Mouse (Mus musculus) limb, embryonic 11.5 days (tissue): ENCODE measurements around the gene Ctsk. TPM values are rescaled to one million over a fixed set of nuclear protein-coding genes. Genes with fewer than 3 reads are reported as not detected.
"Not testable (repeated sequence)": the region's sequence is repeated elsewhere in the genome, so short reads cannot be mapped to it uniquely, and the experiment has no call there.

Source experiments
- ATAC-seq: fragments of 200-750 bp; cut with Nextera tagmentation; 2 replicates; pipeline ENCODE4 v1.8.0; 2017; ENCODE audit warnings: low read depth; ENCODE audit not compliant: insufficient number of reproducible peaks, low FRiP score, low TSS enrichment
- DNase-seq: peaks from one replicate; pipeline ENCODE4 v3.0.0-alpha.2; 2015; ENCODE audit warnings: low spot score
- H3K27ac ChIP-seq: fragments of 300-500 bp; sonication (generic); replicated peaks from 2 replicates; pipeline ENCODE4 v1.5.1; 2014; ENCODE audit warnings: low read depth, mild to moderate bottlenecking, low read length
- H3K27me3 ChIP-seq: fragments of 300-500 bp; sonication (generic); 2 replicates; pipeline ENCODE4 v1.6.1; 2014; ENCODE audit warnings: mild to moderate bottlenecking, low read length, mixed read lengths; ENCODE audit not compliant: control insufficient read depth, insufficient read depth
- H3K36me3 ChIP-seq: fragments of 300-500 bp; sonication (generic); 2 replicates; pipeline ENCODE4 v1.6.1; 2014; ENCODE audit warnings: mild to moderate bottlenecking, low read length, moderate library complexity, mixed read lengths; ENCODE audit not compliant: control insufficient read depth, insufficient read depth
- H3K4me1 ChIP-seq: fragments of 300-500 bp; sonication (generic); 2 replicates; pipeline ENCODE4 v1.6.1; 2014; ENCODE audit warnings: low read length, mixed read lengths; ENCODE audit not compliant: control insufficient read depth, insufficient read depth
- H3K4me2 ChIP-seq: fragments of 300-500 bp; sonication (generic); 2 replicates; pipeline ENCODE4 v1.6.1; 2014; ENCODE audit warnings: low read depth, mild to moderate bottlenecking, moderate library complexity; ENCODE audit not compliant: severe bottlenecking
- H3K4me3 ChIP-seq: fragments of 300-500 bp; sonication (generic); 2 replicates; pipeline ENCODE4 v1.5.1; 2014; ENCODE audit warnings: low read depth, low read length
- H3K9ac ChIP-seq: fragments of 300-500 bp; sonication (generic); 2 replicates; pipeline ENCODE4 v1.6.1; 2014; ENCODE audit warnings: mild to moderate bottlenecking, low read length
- H3K9me3 ChIP-seq: fragments of 300-500 bp; sonication (generic); 2 replicates; pipeline ENCODE4 v1.6.1; 2016; ENCODE audit warnings: low read length; ENCODE audit not compliant: control insufficient read depth
- WGBS: fragments of 180-500 bp; shearing (Covaris S2); extraction: QIAGEN DNeasy Blood & Tissue Kit; methylation state at CpG from one replicate; pipeline ENCODE4 v1.1.7; 2014; 5-methylcytosine and 5-hydroxymethylcytosine counted together
- polyA plus RNA-seq: library from polyadenylated mRNA; unstranded; fragments of >200 nt; fragmentation: Nextera tagmentation; extraction: Ambion mirVana; gene quantifications from 2 replicates; pipeline ENCODE4 v1.2.1, GENCODE M21; 2014

The Ctsk gene
- polyA plus RNA-seq, 1 experiment from 2014 or later, result 4.2 TPM

- no peaks in the 10 kb centered on the region for H3K9me3 ChIP-seq
- H3K36me3 ChIP-seq, result no peaks in the 10 kb centered on the region
- H3K4me3 ChIP-seq, result no peak within 1 kb of the TSS
- H3K27ac ChIP-seq, result no peak within 1 kb of the TSS
- DNase-seq (no peak), ATAC-seq (no peak)
- H3K9ac ChIP-seq, result no peak within 1 kb of the TSS
- WGBS, result 87% methylated on average over 8 of the region's 8 CpGs
- H3K4me1 ChIP-seq, result no peaks in the 10 kb centered on the region
- no peaks in the 10 kb centered on the region for H3K27me3 ChIP-seq
- H3K4me2 ChIP-seq, result no peak within 1 kb of the TSS
These were observed 27.7 kb downstream of the Ctsk start, which contains the start of gene Ctss for GRCm38 (mm10) chr3:95526622-95527211. Gene Ctss, plus strand, starts transcription at chr3:95526786.

GRCm38 (mm10) chr3:95529814-95530213, 30.8 kb downstream of the Ctsk start:
- DNase-seq (no peak), ATAC-seq (no peak)
- no peak overlapping the region for H3K4me2 ChIP-seq
- H3K9ac ChIP-seq, result no peak overlapping the region
- H3K4me3 ChIP-seq, result no peak overlapping the region
- no peak overlapping the region for H3K27ac ChIP-seq
- 91% methylated on average over 6 of the region's 6 CpGs for WGBS
- no peaks in the 10 kb centered on the region for H3K36me3 ChIP-seq
- no peaks in the 10 kb centered on the region for H3K27me3 ChIP-seq
- H3K9me3 ChIP-seq, result no peaks in the 10 kb centered on the region
- no peaks in the 10 kb centered on the region for H3K4me1 ChIP-seq

- WGBS, result 89% methylated on average over 1 of the region's 1 CpGs
- H3K9me3 ChIP-seq, result no peaks in the 10 kb centered on the region
- H3K4me2 ChIP-seq, result no peak overlapping the region
- no peaks in the 10 kb centered on the region for H3K4me1 ChIP-seq
- no peak overlapping the region for H3K9ac ChIP-seq
- H3K27me3 ChIP-seq, result no peaks in the 10 kb centered on the region
- no peak for ATAC-seq
- no peak overlapping the region for H3K27ac ChIP-seq
- no peak for DNase-seq
- no peak overlapping the region for H3K4me3 ChIP-seq
- H3K36me3 ChIP-seq, result no peaks in the 10 kb centered on the region
These were observed 32.0 kb downstream of the Ctsk start for GRCm38 (mm10) chr3:95531025-95531424.

GRCm38 (mm10) chr3:95533364-95533763, 34.3 kb downstream of the Ctsk start:
- no peak for ATAC-seq
- H3K9me3 ChIP-seq, result no peaks in the 10 kb centered on the region
- 92% methylated on average over 5 of the region's 5 CpGs for WGBS

GRCm38 (mm10) chr3:95534927-95535326, 35.9 kb downstream of the Ctsk start:
- Histone ChIP-seq H3K27ac (no peak overlapping the region), H3K9ac (no peak overlapping the region), H3K4me2 (no peak overlapping the region), H3K36me3 (no peaks in the 10 kb centered on the region), H3K9me3 (no peaks in the 10 kb centered on the region), H3K4me1 (no peaks in the 10 kb centered on the region), H3K4me3 (no peak overlapping the region), H3K27me3 (no peaks in the 10 kb centered on the region)
- ATAC-seq (no peak), DNase-seq (no peak)
- 90% methylated on average over 1 of the region's 1 CpGs for WGBS

More at GRCm38 (mm10) chr3:95533364-95533763, 34.3 kb downstream of the Ctsk start:
- H3K9ac ChIP-seq, result no peak overlapping the region
- H3K4me3 ChIP-seq, result no peak overlapping the region
- no peak overlapping the region for H3K27ac ChIP-seq
- H3K36me3 ChIP-seq, result no peaks in the 10 kb centered on the region
- H3K27me3 ChIP-seq, result no peaks in the 10 kb centered on the region
- DNase-seq, result no peak
- H3K4me1 ChIP-seq, result no peaks in the 10 kb centered on the region
- no peak overlapping the region for H3K4me2 ChIP-seq

- 90% methylated on average over 10 of the region's 10 CpGs for WGBS
- H3K27ac ChIP-seq, result no peak overlapping the region
- ATAC-seq, result no peak
These were observed 39.9 kb downstream of the Ctsk start for GRCm38 (mm10) chr3:95538936-95539335.

GRCm38 (mm10) chr3:95539837-95540236, 40.8 kb downstream of the Ctsk start:
- Histone ChIP-seq H3K4me1 (no peaks in the 10 kb centered on the region), H3K4me2 (no peak overlapping the region), H3K9ac (no peak overlapping the region), H3K27ac (no peak overlapping the region), H3K27me3 (no peaks in the 10 kb centered on the region), H3K36me3 (no peaks in the 10 kb centered on the region), H3K9me3 (no peaks in the 10 kb centered on the region), H3K4me3 (no peak overlapping the region)
- 92% methylated on average over 4 of the region's 4 CpGs for WGBS
- DNase-seq (no peak), ATAC-seq (no peak)

More at GRCm38 (mm10) chr3:95538936-95539335, 39.9 kb downstream of the Ctsk start:
- no peak overlapping the region for H3K4me2 ChIP-seq
- no peaks in the 10 kb centered on the region for H3K4me1 ChIP-seq
- no peak for DNase-seq
- no peaks in the 10 kb centered on the region for H3K9me3 ChIP-seq
- H3K27me3 ChIP-seq, result no peaks in the 10 kb centered on the region
- no peak overlapping the region for H3K4me3 ChIP-seq
- H3K9ac ChIP-seq, result no peak overlapping the region
- H3K36me3 ChIP-seq, result no peaks in the 10 kb centered on the region

- H3K9ac ChIP-seq, DNase-seq, H3K4me1 ChIP-seq, ATAC-seq, H3K27me3 ChIP-seq, H3K27ac ChIP-seq, H3K9me3 ChIP-seq, H3K36me3 ChIP-seq, H3K4me3 ChIP-seq, H3K4me2 ChIP-seq: not testable (repeated sequence)
- WGBS, result 83% methylated on average over 2 of the region's 2 CpGs
These were observed 42.1 kb downstream of the Ctsk start for GRCm38 (mm10) chr3:95541186-95541585.

GRCm38 (mm10) chr3:95542171-95542570, 43.1 kb downstream of the Ctsk start:
- H3K9me3 ChIP-seq, result no peaks in the 10 kb centered on the region
- H3K4me2 ChIP-seq, result no peak overlapping the region
- no peaks in the 10 kb centered on the region for H3K4me1 ChIP-seq
- no peaks in the 10 kb centered on the region for H3K27me3 ChIP-seq
- no peak overlapping the region for H3K4me3 ChIP-seq
- no peak overlapping the region for H3K9ac ChIP-seq
- DNase-seq (no peak), ATAC-seq (no peak)
- H3K27ac ChIP-seq, result no peak overlapping the region
- H3K36me3 ChIP-seq, result no peaks in the 10 kb centered on the region
